Mouse (Mus musculus) lung, postnatal 14 days (tissue): ENCODE measurements around the gene Edc3.
A peak's percentile ranks its signal among the peaks of the same experiment; 100 is the strongest.

Source experiments
- DNase-seq: peaks from one replicate; pipeline ENCODE4 v3.0.0; 2021

The Edc3 gene

DNA sequence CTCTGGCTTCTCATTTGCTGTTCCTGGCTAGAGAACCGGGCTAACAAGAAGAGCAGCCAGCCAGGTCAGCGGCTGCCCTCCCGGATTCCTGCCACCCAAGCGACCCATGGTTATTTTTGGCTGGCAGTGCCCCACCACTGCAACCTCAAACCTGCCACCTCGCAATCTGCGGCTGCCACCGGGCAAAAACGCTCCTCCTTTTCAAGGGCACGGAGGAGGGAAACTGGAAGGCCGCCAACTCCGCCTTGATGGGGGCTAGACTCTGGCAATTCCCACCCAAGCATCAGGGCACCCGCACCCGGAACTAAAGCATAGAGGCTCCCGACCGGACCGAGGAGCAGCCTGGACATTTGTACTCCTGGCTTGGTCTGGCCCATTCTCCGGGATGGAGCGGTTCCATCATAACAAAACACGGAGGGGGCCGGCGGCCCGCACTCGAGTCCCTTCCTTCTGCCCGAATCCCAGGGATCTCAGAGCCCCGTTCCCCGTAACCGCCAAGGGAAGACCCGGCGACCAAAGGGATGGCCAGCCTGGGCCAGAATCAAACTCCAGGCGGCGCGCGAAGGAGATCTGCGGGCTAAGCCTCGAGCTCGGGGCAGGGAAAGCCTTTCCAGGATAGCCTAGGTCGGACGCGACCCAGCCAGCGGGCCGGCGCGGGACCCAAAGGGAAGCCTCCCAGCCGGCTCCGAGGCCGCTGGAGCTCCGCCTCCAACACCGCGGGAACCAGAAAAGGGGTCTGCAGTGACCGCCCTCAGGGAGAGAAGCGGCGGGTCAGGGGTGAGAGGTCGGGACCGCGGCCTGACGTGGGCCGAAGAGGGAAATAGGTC is 56.0 kb downstream of the Edc3 start:
- DNase-seq: peak; percentile 71

DNA sequence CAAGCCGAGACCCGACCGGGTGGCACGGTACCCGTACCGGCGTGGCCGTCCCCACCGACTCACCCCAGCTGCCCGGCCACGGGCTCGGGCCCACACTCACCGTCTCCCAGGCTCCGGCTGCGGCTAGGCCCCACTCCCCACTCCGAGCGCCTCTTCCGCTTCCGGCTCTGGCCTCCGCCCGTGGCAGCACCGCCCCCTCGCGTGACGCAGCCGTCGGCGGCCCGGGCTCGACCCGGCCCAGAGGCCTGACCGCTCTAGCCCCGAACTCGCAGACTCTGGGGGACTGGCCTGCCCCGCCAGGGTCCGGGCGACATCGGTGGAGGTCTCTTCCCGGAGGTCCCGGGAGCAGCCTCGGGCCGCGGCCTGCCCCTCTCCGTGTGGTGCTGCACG is 56.6 kb downstream of the Edc3 start:
- peak; percentile 96 for DNase-seq

GRCm38 (mm10) chr9:57765364-57766351 is 57.3 kb downstream of the Edc3 start, which contains the start of gene Clk3:
TSS of gene Clk3 (minus strand) at chr9:57765860.
- peak; percentile 78 for DNase-seq

DNA sequence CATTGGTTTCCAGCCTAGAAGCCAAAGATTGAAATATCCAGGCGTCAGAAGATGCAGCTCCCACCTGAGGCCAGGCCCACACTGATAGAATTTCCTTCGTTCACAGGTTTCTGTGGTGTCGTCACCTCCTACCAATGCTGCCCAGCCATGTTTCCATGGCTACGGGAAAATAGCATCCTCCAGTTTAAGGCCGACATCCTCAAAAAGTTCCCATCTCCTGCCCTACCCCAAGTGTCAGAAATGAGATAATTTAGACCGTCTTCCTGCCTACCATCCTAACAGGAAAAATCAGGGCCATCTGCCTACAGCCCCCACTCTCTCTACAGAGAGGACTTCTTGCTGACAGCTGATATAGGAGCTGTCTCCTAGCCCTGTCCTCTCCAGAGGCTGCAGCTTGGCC is 58.1 kb downstream of the Edc3 start:
- DNase-seq: no peak

- DNase-seq: no peak
Measured at GRCm38 (mm10) chr9:57767231-57767630, 58.9 kb downstream of the Edc3 start.

GRCm38 (mm10) chr9:57769539-57770069 is 61.3 kb downstream of the Edc3 start:
- no peak for DNase-seq

DNA sequence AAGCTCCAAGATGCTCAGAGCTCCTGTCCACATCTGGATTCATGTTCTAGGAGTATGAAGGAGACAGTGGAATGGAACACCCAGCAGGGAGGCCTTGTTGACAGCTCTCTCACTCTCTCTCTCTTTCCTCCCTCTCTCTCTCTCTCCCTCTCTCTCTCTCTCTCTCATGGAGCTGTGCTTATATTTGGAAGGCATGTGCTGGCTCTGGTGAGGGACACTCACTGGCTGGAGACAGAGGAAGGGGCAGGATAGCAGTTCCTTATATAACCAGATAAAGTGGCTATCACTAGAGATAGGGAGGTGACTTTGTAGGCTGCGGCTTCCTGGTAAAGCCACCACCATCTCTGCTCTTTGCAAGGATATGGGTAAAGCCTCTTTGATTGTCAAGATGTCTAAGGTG is 61.9 kb downstream of the Edc3 start:
- no peak for DNase-seq

GRCm38 (mm10) chr9:57770836-57771235 is 62.5 kb downstream of the Edc3 start:
- no peak for DNase-seq

DNA sequence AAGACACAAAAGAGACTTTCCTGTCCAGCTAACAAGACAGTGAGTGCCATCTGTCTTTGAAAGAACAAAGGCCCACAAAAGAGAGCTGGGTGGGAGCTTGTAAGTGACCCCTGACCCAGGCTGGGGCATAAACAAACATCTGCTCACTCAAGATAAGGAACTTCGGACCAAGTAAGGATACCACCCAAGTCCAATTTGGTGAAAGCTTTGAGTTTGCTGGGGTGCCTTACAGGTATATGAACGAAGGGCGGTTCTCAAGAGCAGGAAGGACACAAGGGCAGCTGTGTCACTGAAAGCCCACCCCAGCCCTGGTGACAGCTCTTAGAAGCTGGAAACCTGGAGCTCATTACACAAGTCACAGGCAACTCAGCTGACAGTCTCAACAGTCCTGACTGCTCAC is 65.4 kb downstream of the Edc3 start:
- DNase-seq: no peak

- DNase-seq: no peak
Measured at GRCm38 (mm10) chr9:57774168-57774567, 65.8 kb downstream of the Edc3 start.

- DNase-seq: no peak
Measured at GRCm38 (mm10) chr9:57775026-57775425, 66.7 kb downstream of the Edc3 start.

DNA sequence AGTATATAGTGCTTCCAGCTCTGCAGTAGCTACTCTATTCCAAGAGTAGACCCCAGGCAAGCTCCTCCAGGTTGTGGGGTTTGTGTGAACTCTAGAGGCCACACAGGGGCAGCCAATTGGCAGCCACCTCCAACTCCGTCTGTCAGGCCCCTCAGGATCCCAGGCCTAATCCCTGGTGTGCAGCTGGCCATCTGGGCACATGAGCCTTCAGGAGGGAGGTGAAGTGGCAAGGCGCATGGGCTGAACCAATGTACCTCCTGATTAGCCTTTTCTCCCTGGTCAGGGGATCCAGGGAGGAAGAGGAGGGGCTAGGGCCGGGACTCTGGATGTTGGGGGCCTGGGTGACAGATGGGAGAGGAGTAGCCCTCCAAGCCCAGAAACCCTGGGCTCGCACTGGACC is 67.4 kb downstream of the Edc3 start:
- DNase-seq: no peak

DNA sequence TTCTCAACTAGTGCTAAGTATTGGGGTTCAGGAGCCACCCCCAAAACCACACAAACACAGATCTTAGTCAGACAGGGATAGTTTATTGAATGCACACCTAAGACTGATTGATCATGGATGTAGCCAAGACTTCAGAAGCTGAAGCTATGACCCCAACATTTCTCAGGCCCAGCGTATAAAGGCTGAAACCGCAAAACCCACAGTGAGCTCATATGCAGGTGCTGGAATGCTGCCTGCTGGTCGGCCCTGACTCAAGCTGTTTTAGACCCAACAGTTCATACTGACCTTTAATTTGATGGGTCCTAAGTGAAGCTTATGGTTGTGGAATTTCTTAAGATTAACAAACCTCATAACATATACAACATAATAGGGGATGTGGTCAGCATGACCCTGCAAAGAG is 74.3 kb downstream of the Edc3 start:
- no peak for DNase-seq

DNA sequence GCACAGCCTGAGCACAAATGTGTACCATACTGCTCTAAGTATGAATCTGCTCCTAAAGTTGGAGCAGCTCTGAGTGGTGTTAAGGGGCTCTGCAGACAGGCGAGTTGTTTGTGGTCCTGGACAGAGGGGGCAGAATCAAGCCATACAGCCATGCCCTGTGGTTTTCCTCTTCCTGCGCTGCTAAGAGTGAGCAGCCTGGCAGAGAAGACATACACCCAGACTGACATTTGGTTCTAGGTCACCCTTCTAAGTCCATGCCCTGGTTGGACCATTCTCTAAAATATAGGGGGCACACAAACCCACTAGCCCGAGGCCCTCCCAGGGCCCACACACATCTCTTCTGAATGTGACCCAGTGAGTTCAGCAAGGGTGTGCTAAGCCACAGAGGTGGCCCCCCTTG is 81.4 kb downstream of the Edc3 start:
- no peak for DNase-seq

DNA sequence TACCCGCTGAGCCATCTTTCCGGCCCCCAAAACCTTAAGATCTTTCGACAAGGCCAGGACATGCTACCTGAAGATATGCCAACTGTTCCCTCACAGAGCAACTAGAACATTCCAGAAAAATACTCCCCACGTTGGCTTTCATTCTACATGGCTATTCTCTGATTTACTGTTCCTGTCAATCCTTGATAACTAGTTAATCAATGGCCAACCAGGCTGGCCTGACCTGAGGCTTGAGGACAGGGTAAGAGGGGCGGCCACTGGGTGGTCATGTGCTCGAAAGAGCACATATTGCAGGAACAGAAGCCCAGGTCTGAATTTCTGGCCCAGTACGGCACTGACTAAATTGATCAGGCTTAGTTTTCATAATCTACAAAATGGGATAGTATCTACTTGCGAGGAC is 89.1 kb downstream of the Edc3 start:
- no peak for DNase-seq

DNA sequence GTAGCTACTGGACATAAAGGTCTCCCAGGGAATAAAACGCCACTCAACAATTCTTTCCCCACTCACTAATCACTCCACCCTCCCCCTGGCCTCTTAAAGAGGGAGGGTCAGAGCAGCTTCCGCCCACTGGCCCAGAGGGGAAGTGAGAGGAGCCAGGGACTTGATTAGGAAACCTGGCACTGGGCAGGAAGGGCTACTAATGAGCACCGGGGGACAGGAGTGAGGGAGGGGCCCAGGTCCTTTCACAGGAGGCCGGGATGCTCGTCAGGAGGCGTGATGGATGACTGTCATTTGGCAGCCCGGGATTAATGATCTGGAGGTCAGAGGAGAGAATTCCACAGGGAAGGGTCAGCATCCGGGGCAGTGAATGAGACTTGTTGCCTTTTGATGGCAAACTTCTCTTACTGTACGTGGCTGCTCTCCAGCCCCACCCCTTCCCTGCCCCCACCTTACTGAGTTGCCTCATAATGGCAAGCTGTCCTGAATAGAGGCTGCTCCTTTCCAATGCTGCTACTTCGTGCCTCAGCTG is 90.4 kb downstream of the Edc3 start:
- peak; percentile 36 for DNase-seq

DNA sequence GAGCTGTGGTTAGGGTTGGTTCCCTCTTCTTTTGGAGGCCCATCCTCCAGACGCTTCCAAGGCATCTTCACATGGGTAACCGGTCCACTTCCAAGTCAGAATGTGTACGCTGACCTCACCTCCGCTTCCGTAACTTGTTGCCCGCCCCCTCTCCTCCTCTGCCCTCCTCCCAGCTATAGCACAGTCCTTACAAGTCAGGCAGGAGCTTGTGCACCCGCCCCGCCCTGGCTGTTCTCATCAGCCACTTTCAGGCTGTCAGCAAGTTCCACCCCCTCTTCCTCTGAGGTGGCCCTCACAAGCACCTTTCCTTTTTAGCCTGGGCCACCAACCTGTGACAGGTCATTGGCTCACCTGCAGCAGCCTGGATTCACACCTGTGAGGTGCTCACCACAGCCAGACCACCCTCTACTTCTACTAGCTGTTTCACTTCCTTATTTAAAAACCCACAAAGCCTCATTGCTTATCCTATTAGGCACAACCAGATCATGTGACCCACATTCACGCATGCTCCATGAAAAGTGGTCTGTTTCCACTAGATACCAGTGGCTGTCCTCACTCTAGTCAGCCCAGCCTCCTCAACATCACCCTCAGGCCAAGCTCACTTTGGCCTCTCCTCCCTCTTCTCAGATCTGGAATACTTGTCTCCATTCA is 92.1 kb downstream of the Edc3 start:
- DNase-seq: no peak
